In genomic region chr11:86101191-86101590, GRCm38 (mm10) we compare ENCODE assay signal across 25 mouse cellular contexts.
DNase-seq lines count a peak whose midpoint lies in the region; ATAC-seq and TF ChIP-seq lines count a peak whose summit lies in the region.
"Had no signal": no experiment of that assay in that cellular context is flagged by ENCODE, and none has a peak within 500 bp of the region (broad histone marks: within the 10 kb centered on the region; RNA-seq: fewer than 3 reads in every experiment).

No protein-coding gene starts in this region.

- TF ChIP-seq POLR2A in limb, embryonic 14.5 days (IDR thresholded peaks at IDR 0.05; ENCODE audit: borderline replicate concordance, extremely low read depth, insufficient read depth, insufficient read length): no peak

- ATAC-seq in limb, embryonic 14.5 days (ENCODE audit: low FRiP score, low read depth): no peak
- no peak for ATAC-seq in kidney, embryonic 15.5 days (replicated peaks; ENCODE audit: low FRiP score)
- ATAC-seq: forebrain, embryonic 16.5 days; intestine, postnatal 0 days; midbrain, embryonic 16.5 days had no signal

- no peak overlapping the region for H3K27ac ChIP-seq in limb, embryonic 14.5 days (replicated peaks; ENCODE audit: low read depth, low read length)
- H3K27ac ChIP-seq in limb, embryonic 10.5 days: no peak overlapping the region
- H3K27ac ChIP-seq in kidney, embryonic 15.5 days: peak overlapping the region; percentile 46; the same call in 1 of the 2 replicates
- H3K27ac ChIP-seq: embryonic facial prominence, embryonic 13.5 days; gastrocnemius, adult 2 months; hindbrain, embryonic 14.5 days; liver, embryonic 14.5 days; midbrain, embryonic 10.5 days had no signal

- no peaks in the 10 kb centered on the region; the same call in 1 of the 2 replicates for H3K36me3 ChIP-seq in limb, embryonic 14.5 days (ENCODE audit: control insufficient read depth, insufficient read depth, low read length)
- H3K36me3 ChIP-seq in limb, embryonic 10.5 days: peaks cover 22% of the 10 kb centered on the region
- H3K36me3 ChIP-seq in kidney, embryonic 15.5 days: peaks cover 14% of the 10 kb centered on the region

- DNase-seq in adrenal gland, postnatal 36 days: peak; percentile 8 to 16
- DNase-seq in adrenal gland, postnatal 4 days (ENCODE audit: low spot score in 2 of 2): no peak
- peak; percentile 6 for DNase-seq in limb, embryonic 14.5 days (ENCODE audit: low spot score)
- no peak for DNase-seq in limb, embryonic 10.5 days (ENCODE audit: low spot score)
- DNase-seq in kidney, postnatal 25 days: peak; percentile 30 to 53
- no peak for DNase-seq in retina, embryonic 14.5 days (ENCODE audit: low spot score)
- DNase-seq: adrenal gland, postnatal 14 days; cerebellum, adult 18-20 months; cerebellum, postnatal 10 days; gastrocnemius, adult 2 months; gastrocnemius, postnatal 36 days; layer of hippocampus, postnatal 36 days; left cerebral cortex, postnatal 4 days; liver; lung, adult 2 months; thymus, postnatal 4 days had no signal

- H3K4me2 ChIP-seq in limb, embryonic 14.5 days (replicated peaks; ENCODE audit: low read depth, low read length, severe bottlenecking): no peak overlapping the region
- no peak overlapping the region for H3K4me2 ChIP-seq in kidney, embryonic 15.5 days
- H3K4me2 ChIP-seq: embryonic facial prominence, embryonic 13.5 days; heart, embryonic 12.5 days; hindbrain, embryonic 14.5 days had no signal

- no peaks in the 10 kb centered on the region for H3K4me1 ChIP-seq in limb, embryonic 14.5 days (ENCODE audit: control insufficient read depth, insufficient read depth, low read length)
- 0 out of 2 replicates have a peak, but pooled peaks cover 5% of the 10 kb centered on the region for H3K4me1 ChIP-seq in limb, embryonic 10.5 days
- H3K4me1 ChIP-seq in kidney, embryonic 15.5 days: 0 out of 2 replicates have a peak, but pooled peaks cover 3% of the 10 kb centered on the region
- H3K4me1 ChIP-seq: heart, embryonic 12.5 days; midbrain, embryonic 10.5 days had no signal

- H3K27me3 ChIP-seq in limb, embryonic 14.5 days (ENCODE audit: control insufficient read depth, insufficient read depth, low read length): no peaks in the 10 kb centered on the region
- H3K27me3 ChIP-seq in limb, embryonic 10.5 days (ENCODE audit: low read depth, poor library complexity, severe bottlenecking): no peaks in the 10 kb centered on the region
- H3K27me3 ChIP-seq in kidney, embryonic 15.5 days: no peaks in the 10 kb centered on the region
- H3K27me3 ChIP-seq: embryonic facial prominence, embryonic 13.5 days; heart, embryonic 12.5 days had no signal

- H3K9ac ChIP-seq in limb, embryonic 14.5 days (ENCODE audit: low read depth, low read length, severe bottlenecking): no peak overlapping the region
- H3K9ac ChIP-seq in kidney, embryonic 15.5 days: no peak overlapping the region
- H3K9ac ChIP-seq: embryonic facial prominence, embryonic 13.5 days; heart, embryonic 12.5 days; hindbrain, embryonic 14.5 days; liver, embryonic 14.5 days had no signal

- 58% methylated on average over 6 of the region's 6 CpGs for WGBS in limb, embryonic 14.5 days
- 88% methylated on average over 6 of the region's 6 CpGs for WGBS in limb, embryonic 10.5 days
- WGBS in kidney, embryonic 15.5 days: 67% methylated on average over 6 of the region's 6 CpGs

- no peak overlapping the region for H3K4me3 ChIP-seq in limb, embryonic 14.5 days (replicated peaks; ENCODE audit: low read length)
- H3K4me3 ChIP-seq in limb, embryonic 10.5 days: no peak overlapping the region
- no peak overlapping the region for H3K4me3 ChIP-seq in kidney, embryonic 15.5 days (replicated peaks)
- H3K4me3 ChIP-seq: embryonic facial prominence, embryonic 13.5 days; gastrocnemius, adult 2 months; heart, embryonic 12.5 days; midbrain, embryonic 10.5 days had no signal

- no peaks in the 10 kb centered on the region for H3K9me3 ChIP-seq in limb, embryonic 14.5 days (ENCODE audit: control insufficient read depth, low read length)
- no peaks in the 10 kb centered on the region for H3K9me3 ChIP-seq in limb, embryonic 10.5 days (replicated peaks)
- no peaks in the 10 kb centered on the region for H3K9me3 ChIP-seq in kidney, embryonic 15.5 days (replicated peaks)
- H3K9me3 ChIP-seq: embryonic facial prominence, embryonic 13.5 days had no signal

Comparison
In these comparisons a context has a peak if more than half of its experiments do, and no peak if none do; other contexts are left out.
1. DNase-seq: peak in adrenal gland, postnatal 36 days (2 of 2), limb, embryonic 14.5 days (single experiment) and kidney, postnatal 25 days (2 of 2); none in adrenal gland, postnatal 4 days (0 of 2), limb, embryonic 10.5 days (single experiment) and retina, embryonic 14.5 days (single experiment).